8 mouse cellular contexts compared by ENCODE assay signal in genomic region chr10:34208031-34208430, GRCm38 (mm10). TPM values are rescaled to one million over a fixed set of nuclear protein-coding genes. Genes with fewer than 3 reads are reported as not detected.
DNase-seq lines count a peak whose midpoint lies in the region; ATAC-seq and TF ChIP-seq lines count a peak whose summit lies in the region.

No protein-coding gene starts in this region.

- DNase-seq in kidney, postnatal 0 days (ENCODE audit: low spot score), result peak; percentile 21
- DNase-seq in kidney, adult 11 months, result no peak
- DNase-seq in limb, embryonic 11.5 days (ENCODE audit: low spot score), result peak; percentile 32
- no peak for DNase-seq in urinary bladder, postnatal 25 days (ENCODE audit: low spot score)
- no peak for DNase-seq in kidney, postnatal 25 days

- no peak for TF ChIP-seq CTCF in kidney, postnatal 0 days (IDR thresholded peaks at IDR 0.05; ENCODE audit: low read depth)

- peak overlapping the region; percentile 88 for H3K27ac ChIP-seq in kidney, postnatal 0 days
- H3K27ac ChIP-seq in embryonic facial prominence, embryonic 15.5 days (replicated peaks), result peak overlapping the region; percentile 98
- H3K27ac ChIP-seq in limb, embryonic 11.5 days (replicated peaks; ENCODE audit: low read depth, low read length), result peak overlapping the region; percentile 80
- no peak overlapping the region for H3K27ac ChIP-seq in neural tube, embryonic 12.5 days

- WGBS in kidney, postnatal 0 days, result 10% methylated on average over 13 of the region's 13 CpGs
- 5% methylated on average over 13 of the region's 13 CpGs for WGBS in embryonic facial prominence, embryonic 15.5 days
- WGBS in limb, embryonic 11.5 days, result 6% methylated on average over 13 of the region's 13 CpGs
- WGBS in neural tube, embryonic 12.5 days, result 4% methylated on average over 13 of the region's 13 CpGs

- H3K4me1 ChIP-seq in kidney, postnatal 0 days (replicated peaks; ENCODE audit: insufficient read depth, low read length), result no peaks in the 10 kb centered on the region
- no peaks in the 10 kb centered on the region for H3K4me1 ChIP-seq in embryonic facial prominence, embryonic 15.5 days
- peaks cover 7% of the 10 kb centered on the region; the same call in 1 of the 2 replicates for H3K4me1 ChIP-seq in limb, embryonic 11.5 days (ENCODE audit: control insufficient read depth, insufficient read depth, low read length)
- no peaks in the 10 kb centered on the region; the same call in 1 of the 2 replicates for H3K4me1 ChIP-seq in neural tube, embryonic 12.5 days

- no peak for ATAC-seq in kidney, postnatal 0 days (replicated peaks; ENCODE audit: low FRiP score, low read depth)
- ATAC-seq in embryonic facial prominence, embryonic 15.5 days (ENCODE audit: insufficient number of reproducible peaks, low FRiP score, low TSS enrichment, low read depth), result no peak
- ATAC-seq in limb, embryonic 11.5 days (ENCODE audit: insufficient number of reproducible peaks, low FRiP score, low TSS enrichment, low read depth), result no peak
- no peak for ATAC-seq in neural tube, embryonic 12.5 days (ENCODE audit: low FRiP score, low read depth)
- ATAC-seq in activated CD4-positive, CD25-positive, alpha-beta regulatory T cell, adult 4 months, result no peak

- H3K27me3 ChIP-seq in kidney, postnatal 0 days (ENCODE audit: insufficient read depth, low read length), result no peaks in the 10 kb centered on the region
- H3K27me3 ChIP-seq in embryonic facial prominence, embryonic 15.5 days, result no peaks in the 10 kb centered on the region
- H3K27me3 ChIP-seq in limb, embryonic 11.5 days (ENCODE audit: control insufficient read depth, insufficient read depth, low read length), result no peaks in the 10 kb centered on the region
- no peaks in the 10 kb centered on the region for H3K27me3 ChIP-seq in neural tube, embryonic 12.5 days (replicated peaks)

- no peaks in the 10 kb centered on the region for H3K36me3 ChIP-seq in kidney, postnatal 0 days (ENCODE audit: insufficient read depth, low read length)
- no peaks in the 10 kb centered on the region for H3K36me3 ChIP-seq in embryonic facial prominence, embryonic 15.5 days
- H3K36me3 ChIP-seq in limb, embryonic 11.5 days (ENCODE audit: control insufficient read depth, insufficient read depth, low read length), result no peaks in the 10 kb centered on the region
- no peaks in the 10 kb centered on the region for H3K36me3 ChIP-seq in neural tube, embryonic 12.5 days

- H3K4me3 ChIP-seq in kidney, postnatal 0 days (replicated peaks; ENCODE audit: low read depth, low read length), result peak overlapping the region; percentile 62
- H3K4me3 ChIP-seq in embryonic facial prominence, embryonic 15.5 days (replicated peaks), result peak overlapping the region; percentile 85
- peak overlapping the region; percentile 89 for H3K4me3 ChIP-seq in limb, embryonic 11.5 days (ENCODE audit: low read depth, low read length)
- peak overlapping the region; percentile 78 for H3K4me3 ChIP-seq in neural tube, embryonic 12.5 days

- no peaks in the 10 kb centered on the region for H3K9me3 ChIP-seq in kidney, postnatal 0 days (replicated peaks; ENCODE audit: low read length)
- H3K9me3 ChIP-seq in embryonic facial prominence, embryonic 15.5 days (replicated peaks), result no peaks in the 10 kb centered on the region
- no peaks in the 10 kb centered on the region for H3K9me3 ChIP-seq in limb, embryonic 11.5 days (ENCODE audit: control insufficient read depth, low read length)
- no peaks in the 10 kb centered on the region for H3K9me3 ChIP-seq in neural tube, embryonic 12.5 days

- peak overlapping the region; percentile 69; the same call in 1 of the 2 replicates for H3K9ac ChIP-seq in kidney, postnatal 0 days (ENCODE audit: low read depth, low read length)
- no peak overlapping the region for H3K9ac ChIP-seq in embryonic facial prominence, embryonic 15.5 days
- 0 out of 2 replicates have a peak overlapping the region, but pooled peaks have one; percentile 14 for H3K9ac ChIP-seq in limb, embryonic 11.5 days (ENCODE audit: low read length)
- H3K9ac ChIP-seq in neural tube, embryonic 12.5 days, result peak overlapping the region; percentile 88; the same call in 1 of the 2 replicates

- peak overlapping the region; percentile 82 for H3K4me2 ChIP-seq in kidney, postnatal 0 days (ENCODE audit: low read length)
- peak overlapping the region; percentile 63 for H3K4me2 ChIP-seq in embryonic facial prominence, embryonic 15.5 days (replicated peaks)
- H3K4me2 ChIP-seq in limb, embryonic 11.5 days (ENCODE audit: low read depth, severe bottlenecking), result peak overlapping the region; percentile 62; the same call in 1 of the 2 replicates
- H3K4me2 ChIP-seq in neural tube, embryonic 12.5 days (replicated peaks), result peak overlapping the region; percentile 80

RNA-seq across cellular contexts. Expression of gene Dse, which starts 0.5 kb away (rescaled TPM):
- 17.4 and 19.1 TPM in 2 replicates for polyA plus RNA-seq in kidney, postnatal 0 days (2015; fragmentation: Nextera tagmentation; extraction: Ambion mirVana)
- polyA plus RNA-seq in embryonic facial prominence, embryonic 15.5 days (2015; fragmentation: Nextera tagmentation; extraction: Ambion mirVana), result 32.8 and 35.0 TPM in 2 replicates
- 36.0 and 37.4 TPM in 2 replicates for polyA plus RNA-seq in limb, embryonic 11.5 days (2014; fragmentation: Nextera tagmentation; extraction: Ambion mirVana)
- 15.7 and 16.4 TPM in 2 replicates for polyA plus RNA-seq in neural tube, embryonic 12.5 days (2016; fragmentation: Nextera tagmentation; extraction: Ambion mirVana)
- 1 to 10 TPM; 1.0 to 2.0 TPM for polyA plus RNA-seq in activated CD4-positive, CD25-positive, alpha-beta regulatory T cell, adult 4 months (2017; shearing (Covaris generic))

Comparison
In these comparisons a context has a peak if more than half of its experiments do, and no peak if none do; other contexts are left out.
1. DNase-seq: peak in kidney, postnatal 0 days (single experiment) and limb, embryonic 11.5 days (single experiment); none in kidney, adult 11 months (single experiment), urinary bladder, postnatal 25 days (single experiment) and kidney, postnatal 25 days (0 of 2).
2. Peak in every context shown above with its lines, with median percentiles within 50 percentile points of each other: H3K4me2 ChIP-seq and H3K4me3 ChIP-seq.